Mouse (Mus musculus): ENCODE results near the gene 1700080O16Rik. TPM values are rescaled to one million over a fixed set of nuclear protein-coding genes. Genes with fewer than 3 reads are reported as not detected.

The 1700080O16Rik gene
- total and polyA plus RNA-seq, 2 experiments: not detected

DNA sequence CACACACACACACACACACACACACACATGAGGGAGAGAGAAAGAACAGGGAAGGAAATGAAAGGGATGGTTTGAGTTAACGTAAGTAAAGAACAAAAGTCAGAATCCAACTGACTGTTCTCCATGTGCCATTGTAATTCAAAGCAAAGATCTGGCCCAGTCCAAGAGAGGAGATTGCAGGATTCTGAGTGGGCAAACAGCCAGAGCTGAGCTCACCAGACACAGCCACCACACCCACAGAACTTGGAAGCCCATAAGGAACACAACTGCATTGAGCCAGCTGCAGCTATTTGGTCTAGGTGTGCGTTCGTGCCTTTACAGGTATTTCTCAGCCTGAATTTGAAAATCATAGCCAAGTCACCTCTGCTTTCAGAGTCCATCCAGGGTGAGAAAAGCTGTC lies 24.5 kb downstream of the 1700080O16Rik start:
- Histone ChIP-seq H3K27me3 (ENCODE audit: control insufficient read depth, insufficient read depth, low read length) (no peaks in the 10 kb centered on the region), H3K79me2 (ENCODE audit: control insufficient read depth, insufficient read depth, low read length) (no peaks in the 10 kb centered on the region), H3K36me3 (ENCODE audit: control insufficient read depth, insufficient read depth, low read length) (no peaks in the 10 kb centered on the region), H3K9ac (ENCODE audit: low read depth, low read length) (no peak overlapping the region), H3K27ac (replicated peaks; ENCODE audit: insufficient read depth, low read depth, low read length) (no peak overlapping the region), H3K4me1 (ENCODE audit: control insufficient read depth, insufficient read depth, low read length) (no peaks in the 10 kb centered on the region), H3K4me3 (ENCODE audit: insufficient read depth, low read depth, low read length) (no peak overlapping the region)
- DNase-seq (ENCODE audit: extremely low read depth, low read depth, low spot score): peak; percentile 1
- no peak for TF ChIP-seq CTCF (IDR thresholded peaks at IDR 0.05; ENCODE audit: low read depth, low read length)
- TF ChIP-seq POLR2A (IDR thresholded peaks at IDR 0.05; ENCODE audit: extremely low read depth, insufficient read depth, low read length): no peak
- 70% methylated on average over 3 of the region's 3 CpGs for WGBS

DNA sequence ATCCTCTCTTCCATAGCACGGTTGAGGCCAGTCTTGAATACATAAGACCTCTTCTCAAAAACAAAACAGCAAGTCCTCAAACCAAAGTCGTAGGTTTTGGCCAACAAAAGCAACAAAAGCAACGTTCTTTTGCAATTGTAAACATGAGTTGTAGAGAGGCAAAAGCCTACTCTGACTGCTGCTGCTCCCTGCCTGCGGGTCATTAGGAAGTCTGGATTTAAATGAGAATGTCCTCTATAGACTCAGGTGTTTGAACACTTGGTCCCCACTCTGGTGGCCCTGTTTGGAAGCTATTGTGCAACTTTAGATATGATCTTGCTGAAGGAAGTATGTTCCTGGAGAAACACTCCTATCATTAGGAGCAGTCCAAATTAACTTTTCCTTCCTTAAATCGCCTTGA lies 34.5 kb downstream of the 1700080O16Rik start:
- no peak for DNase-seq (ENCODE audit: extremely low read depth, low read depth, low spot score)
- Histone ChIP-seq H3K4me3 (ENCODE audit: insufficient read depth, low read depth, low read length) (no peak overlapping the region), H3K27me3 (ENCODE audit: control insufficient read depth, insufficient read depth, low read length) (no peaks in the 10 kb centered on the region), H3K4me1 (ENCODE audit: control insufficient read depth, insufficient read depth, low read length) (no peaks in the 10 kb centered on the region), H3K79me2 (ENCODE audit: control insufficient read depth, insufficient read depth, low read length) (no peaks in the 10 kb centered on the region), H3K27ac (replicated peaks; ENCODE audit: insufficient read depth, low read depth, low read length) (no peak overlapping the region), H3K9ac (ENCODE audit: low read depth, low read length) (no peak overlapping the region), H3K36me3 (ENCODE audit: control insufficient read depth, insufficient read depth, low read length) (no peaks in the 10 kb centered on the region)
- 73% methylated on average over 5 of the region's 5 CpGs for WGBS
- no peak for TF ChIP-seq CTCF (IDR thresholded peaks at IDR 0.05; ENCODE audit: low read depth, low read length)
- TF ChIP-seq POLR2A (IDR thresholded peaks at IDR 0.05; ENCODE audit: extremely low read depth, insufficient read depth, low read length): no peak

DNA sequence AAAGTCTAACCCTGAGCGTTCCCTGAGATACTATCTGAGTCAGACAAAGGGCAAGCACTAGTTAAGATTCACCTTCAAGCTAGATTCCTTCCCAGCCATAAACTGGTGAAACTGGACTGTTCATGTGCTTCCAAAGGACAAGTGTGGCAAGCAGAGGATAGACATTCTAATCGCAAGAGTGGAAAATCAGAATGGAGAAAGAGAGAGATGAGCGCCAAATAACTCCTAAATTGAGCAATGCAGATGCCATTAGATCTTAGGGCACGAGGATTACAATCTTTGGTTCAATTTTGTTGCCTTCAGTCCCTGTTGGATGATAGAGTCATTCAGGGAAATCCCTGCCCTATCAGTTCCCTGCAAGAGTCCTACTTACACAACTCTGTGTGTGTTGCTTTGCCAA lies 53.5 kb downstream of the 1700080O16Rik start:
- no peaks in the 10 kb centered on the region for H3K79me2 ChIP-seq (ENCODE audit: control insufficient read depth, insufficient read depth, low read length)
- TF ChIP-seq POLR2A (IDR thresholded peaks at IDR 0.05; ENCODE audit: extremely low read depth, insufficient read depth, low read length) (no peak), CTCF (IDR thresholded peaks at IDR 0.05; ENCODE audit: low read depth, low read length) (no peak)
- H3K4me3 ChIP-seq (ENCODE audit: insufficient read depth, low read depth, low read length): no peak overlapping the region
- H3K4me1 ChIP-seq (ENCODE audit: control insufficient read depth, insufficient read depth, low read length): no peaks in the 10 kb centered on the region
- no peaks in the 10 kb centered on the region for H3K27me3 ChIP-seq (ENCODE audit: control insufficient read depth, insufficient read depth, low read length)
- no peak overlapping the region for H3K27ac ChIP-seq (replicated peaks; ENCODE audit: insufficient read depth, low read depth, low read length)
- H3K9ac ChIP-seq (ENCODE audit: low read depth, low read length): no peak overlapping the region
- DNase-seq (ENCODE audit: extremely low read depth, low read depth, low spot score): no peak
- H3K36me3 ChIP-seq (ENCODE audit: control insufficient read depth, insufficient read depth, low read length): no peaks in the 10 kb centered on the region
- 84% methylated on average over 4 of the region's 4 CpGs for WGBS

Other genes starting within 250 kb of the 1700080O16Rik start
- not detected in 2 replicates for gene Usp26, start 171.5 kb downstream of the 1700080O16Rik start, total RNA-seq (2014; rRNA removed)
- not detected in 2 replicates for gene Usp26, start 171.5 kb downstream of the 1700080O16Rik start, polyA plus RNA-seq (2012; rRNA removed)
- 30.3 and 35.7 TPM in 2 replicates for gene Gpc4, start 192.5 kb upstream of the 1700080O16Rik start, total RNA-seq (2014; rRNA removed)
- 29.7 and 30.8 TPM in 2 replicates for gene Gpc4, start 192.5 kb upstream of the 1700080O16Rik start, polyA plus RNA-seq (2012; rRNA removed)

Data from liver, adult 2 months (tissue).